Mouse (Mus musculus) heart, embryonic 14.5 days (tissue): ENCODE measurements around the gene Gramd1c. TPM values are rescaled to one million over a fixed set of nuclear protein-coding genes. Genes with fewer than 3 reads are reported as not detected.

Experiments
- ATAC-seq: fragments of 200-750 bp; cut with Nextera tagmentation; 2 replicates; pipeline ENCODE4 v1.8.0; 2017; ENCODE audit warnings: low read depth, moderate TSS enrichment; ENCODE audit not compliant: insufficient number of reproducible peaks, insufficient read depth, low FRiP score
- H3K27ac ChIP-seq, 2 experiments: fragments of 200-500 bp in 1 of 2; fragments of 300-500 bp in 1 of 2; sonication (generic) in 1 of 2; replicated peaks in 1 of 2; 2 replicates each; pipeline ENCODE4 v1.5.1; 2012 to 2014; ENCODE audit warnings: low read depth in 2 of 2, low read length in 2 of 2, control low read depth in 1 of 2, mild to moderate bottlenecking in 1 of 2, mixed read lengths in 1 of 2; ENCODE audit not compliant: control insufficient read depth in 1 of 2, insufficient read depth in 1 of 2
- H3K27me3 ChIP-seq: fragments of 300-500 bp; sonication (generic); 2 replicates; pipeline ENCODE4 v1.6.1; 2014; ENCODE audit warnings: mild to moderate bottlenecking, low read length, control low read depth; ENCODE audit not compliant: control insufficient read depth, insufficient read depth
- H3K36me3 ChIP-seq: fragments of 300-500 bp; sonication (generic); 2 replicates; pipeline ENCODE4 v1.6.1; 2014; ENCODE audit warnings: mild to moderate bottlenecking, control low read depth, low read length, mixed read lengths; ENCODE audit not compliant: control insufficient read depth, insufficient read depth
- H3K4me1 ChIP-seq, 2 experiments: fragments of 200-500 bp in 1 of 2; fragments of 300-500 bp in 1 of 2; sonication (generic) in 1 of 2; 2 replicates each; pipeline ENCODE4 v1.6.1; 2012 to 2014; ENCODE audit warnings: low read length in 2 of 2, control low read depth in 1 of 2, mixed read lengths in 1 of 2; ENCODE audit not compliant: control insufficient read depth in 2 of 2, insufficient read depth in 2 of 2
- H3K4me2 ChIP-seq: fragments of 300-500 bp; sonication (generic); 2 replicates; pipeline ENCODE4 v1.6.1; 2014; ENCODE audit warnings: mild to moderate bottlenecking, low read length
- H3K4me3 ChIP-seq, 2 experiments: fragments of 200-500 bp in 1 of 2; fragments of 300-500 bp in 1 of 2; sonication (generic) in 1 of 2; 2 replicates each; pipeline ENCODE4 v1.5.1; 2012 to 2014; ENCODE audit warnings: low read length in 2 of 2, mild to moderate bottlenecking in 2 of 2, control low read depth in 1 of 2, low read depth in 1 of 2, moderate library complexity in 1 of 2; ENCODE audit not compliant: control insufficient read depth in 1 of 2, insufficient read depth in 1 of 2
- H3K9ac ChIP-seq: fragments of 300-500 bp; sonication (generic); 2 replicates; pipeline ENCODE4 v1.6.1; 2014; ENCODE audit warnings: mild to moderate bottlenecking, low read length
- H3K9me3 ChIP-seq: fragments of 300-500 bp; sonication (generic); 2 replicates; pipeline ENCODE4 v1.6.1; 2016; ENCODE audit warnings: low read length, control low read depth; ENCODE audit not compliant: control insufficient read depth
- WGBS: fragments of 180-500 bp; shearing (Covaris S2); extraction: QIAGEN DNeasy Blood & Tissue Kit; methylation state at CpG from one replicate; pipeline ENCODE4 v1.1.7; 2014; 5-methylcytosine and 5-hydroxymethylcytosine counted together
- polyA plus RNA-seq: library from polyadenylated mRNA; unstranded; fragments of >200 nt; fragmentation: Nextera tagmentation; extraction: Ambion mirVana; gene quantifications from 2 replicates; pipeline ENCODE4 v1.2.1, GENCODE M21; 2014

Gene Gramd1c
- polyA plus RNA-seq, 1 experiment from 2014 or later = 6.8 TPM

DNA sequence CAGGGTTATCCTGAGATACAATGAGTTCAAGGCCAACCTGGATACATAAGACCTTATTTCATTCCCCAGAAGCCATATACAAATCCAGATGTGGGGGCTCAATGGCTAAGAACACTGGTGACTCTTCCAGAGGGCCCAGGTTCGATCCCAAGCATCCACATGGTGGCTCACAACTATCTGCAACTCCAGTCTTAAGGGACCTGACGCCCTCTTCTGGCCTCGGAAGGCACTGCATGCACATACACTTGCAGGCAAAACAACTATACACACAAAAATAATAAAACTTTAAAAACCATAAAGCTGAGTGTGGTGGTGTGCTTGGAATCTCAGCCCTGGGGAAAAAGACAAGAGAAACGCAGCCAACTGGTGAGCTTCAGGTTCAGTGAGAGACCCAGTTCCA is 24.0 kb downstream of the Gramd1c start:
- Histone ChIP-seq H3K27ac (no peak overlapping the region), H3K36me3 (no peaks in the 10 kb centered on the region), H3K9me3 (no peaks in the 10 kb centered on the region), H3K4me1 (no peaks in the 10 kb centered on the region), H3K4me2 (no peak overlapping the region), H3K9ac (no peak overlapping the region), H3K27me3 (no peaks in the 10 kb centered on the region), H3K4me3 (no peak overlapping the region)
- ATAC-seq = no peak
- 77% methylated on average over 4 of the region's 4 CpGs for WGBS

DNA sequence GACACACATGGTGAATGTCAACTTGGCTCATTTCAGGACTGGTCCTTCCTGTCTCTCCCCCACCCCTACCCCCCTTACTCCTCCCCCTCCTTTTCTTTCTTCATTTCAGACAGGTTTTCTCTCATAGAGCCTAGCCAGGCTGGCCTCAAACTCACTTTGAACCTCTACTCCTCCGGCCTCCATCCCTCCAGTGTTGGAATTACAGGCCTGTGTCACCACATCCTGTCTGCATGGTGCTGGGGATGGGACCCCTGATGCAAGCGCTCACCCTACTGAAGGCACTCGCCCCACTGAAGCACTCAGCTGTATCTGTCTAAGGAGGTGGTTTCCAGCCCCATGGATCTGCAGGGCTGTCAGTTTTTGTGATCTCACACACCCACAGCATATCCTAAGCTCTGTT is 27.9 kb downstream of the Gramd1c start:
- no peak overlapping the region for H3K27ac ChIP-seq
- H3K4me1 ChIP-seq = no peaks in the 10 kb centered on the region
- no peak for ATAC-seq
- H3K4me2 ChIP-seq = no peak overlapping the region
- no peaks in the 10 kb centered on the region for H3K36me3 ChIP-seq
- H3K27me3 ChIP-seq = no peaks in the 10 kb centered on the region
- H3K9ac ChIP-seq = no peak overlapping the region
- no peaks in the 10 kb centered on the region for H3K9me3 ChIP-seq
- 65% methylated on average over 3 of the region's 3 CpGs for WGBS
- H3K4me3 ChIP-seq = no peak overlapping the region

DNA sequence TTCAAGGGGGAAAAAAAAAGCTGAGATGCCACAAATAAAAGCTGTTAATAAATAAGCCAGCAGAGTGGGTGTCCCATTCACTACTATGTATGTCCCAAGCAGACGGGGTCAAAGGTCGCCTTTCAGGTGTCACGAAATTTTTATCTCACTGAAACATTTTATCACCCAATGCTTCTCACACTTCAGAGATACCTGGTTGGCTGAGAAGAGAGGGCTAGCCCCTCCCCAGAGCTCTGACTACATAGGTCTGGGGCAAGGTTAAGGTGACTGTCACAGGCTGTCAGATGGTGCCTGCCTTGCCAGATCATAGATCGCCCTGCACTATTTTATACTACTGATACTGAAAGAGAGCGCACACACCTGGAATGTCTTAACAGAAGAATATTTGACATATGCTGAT is 29.8 kb downstream of the Gramd1c start:
- H3K27ac ChIP-seq = no peak overlapping the region
- no peaks in the 10 kb centered on the region for H3K27me3 ChIP-seq
- H3K36me3 ChIP-seq = no peaks in the 10 kb centered on the region
- ATAC-seq = no peak
- H3K9me3 ChIP-seq = no peaks in the 10 kb centered on the region
- WGBS = 63% methylated on average over 5 of the region's 5 CpGs
- no peak overlapping the region for H3K9ac ChIP-seq
- no peak overlapping the region for H3K4me2 ChIP-seq
- H3K4me3 ChIP-seq = no peak overlapping the region
- no peaks in the 10 kb centered on the region for H3K4me1 ChIP-seq

DNA sequence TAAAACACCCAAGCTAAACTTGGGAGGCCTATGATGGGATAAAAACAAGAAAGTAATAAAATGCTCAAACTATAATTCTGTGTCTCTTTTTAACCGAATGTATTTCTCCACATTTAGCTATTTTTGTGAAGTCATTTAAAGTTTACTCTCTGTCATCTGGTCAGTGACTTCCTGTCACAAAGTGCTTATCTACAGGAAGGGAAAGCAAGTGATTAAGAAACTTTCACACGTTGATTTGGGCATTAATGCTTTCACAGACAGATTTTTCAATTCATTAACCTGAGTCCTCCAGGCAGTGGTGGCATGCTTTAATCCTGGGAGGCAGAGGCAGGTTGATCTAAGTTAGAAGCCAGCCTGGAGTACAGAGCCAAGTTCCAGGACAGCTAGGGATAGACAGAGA is 33.9 kb downstream of the Gramd1c start:
- H3K4me2 ChIP-seq = no peak overlapping the region
- H3K27ac ChIP-seq = no peak overlapping the region
- H3K4me3 ChIP-seq = no peak overlapping the region
- H3K9me3 ChIP-seq = no peaks in the 10 kb centered on the region
- 46% methylated on average over 2 of the region's 2 CpGs for WGBS
- H3K9ac ChIP-seq = no peak overlapping the region
- H3K36me3 ChIP-seq = no peaks in the 10 kb centered on the region
- H3K4me1 ChIP-seq = peaks cover 0 to 3% of the 10 kb centered on the region in 2 experiments; a peak in 1 of 4 replicates
- ATAC-seq = no peak
- no peaks in the 10 kb centered on the region for H3K27me3 ChIP-seq

DNA sequence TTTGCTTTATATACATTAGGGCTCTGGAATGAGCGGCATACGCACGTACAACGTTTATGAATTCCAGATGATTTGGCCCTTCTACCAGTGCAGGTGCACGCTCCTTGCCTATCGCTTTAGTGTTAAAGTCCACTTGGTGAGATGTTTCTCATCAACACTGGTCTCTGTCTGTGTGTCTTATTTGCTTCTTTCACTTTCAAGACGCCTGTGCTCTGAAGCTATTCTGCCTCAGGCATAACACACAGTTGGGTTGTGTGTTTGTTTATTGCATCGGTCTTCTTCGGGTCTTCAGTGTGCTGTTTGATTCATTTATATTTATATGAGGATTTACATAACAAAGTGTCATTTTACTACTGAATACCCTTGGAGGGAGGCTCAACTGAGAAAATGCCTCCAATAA is 36.3 kb downstream of the Gramd1c start:
- no peaks in the 10 kb centered on the region for H3K9me3 ChIP-seq
- WGBS = 89% methylated on average over 9 of the region's 9 CpGs
- H3K4me3 ChIP-seq = no peak overlapping the region
- peaks cover 0 to 3% of the 10 kb centered on the region in 2 experiments; a peak in 1 of 4 replicates for H3K4me1 ChIP-seq
- H3K36me3 ChIP-seq = no peaks in the 10 kb centered on the region
- no peak overlapping the region for H3K4me2 ChIP-seq
- H3K27ac ChIP-seq = no peak overlapping the region
- no peak for ATAC-seq
- no peak overlapping the region for H3K9ac ChIP-seq
- H3K27me3 ChIP-seq = no peaks in the 10 kb centered on the region

DNA sequence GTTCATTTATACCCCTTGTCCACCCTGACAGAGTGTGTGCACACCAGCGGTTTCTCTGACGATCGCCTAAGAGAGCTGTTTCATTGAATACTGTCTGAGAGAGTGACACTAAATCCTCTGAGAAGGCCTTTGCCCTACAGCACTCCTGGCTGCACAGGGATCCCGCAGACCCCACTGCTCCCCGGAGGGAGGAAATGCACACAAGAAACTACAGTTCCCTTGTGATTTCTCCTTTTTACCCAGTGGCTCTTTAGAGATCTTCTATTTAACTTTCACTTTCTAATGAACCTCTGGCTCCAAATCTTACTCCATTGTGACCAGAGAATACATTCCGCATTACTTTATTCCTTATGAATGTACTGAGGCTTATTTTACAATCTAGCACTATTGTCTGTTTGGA is 36.9 kb downstream of the Gramd1c start:
- no peak overlapping the region for H3K4me3 ChIP-seq
- no peak overlapping the region for H3K9ac ChIP-seq
- H3K4me2 ChIP-seq = no peak overlapping the region
- no peak overlapping the region for H3K27ac ChIP-seq
- no peaks in the 10 kb centered on the region for H3K27me3 ChIP-seq
- no peak for ATAC-seq
- H3K4me1 ChIP-seq = peaks cover 0 to 3% of the 10 kb centered on the region in 2 experiments; a peak in 1 of 4 replicates
- H3K36me3 ChIP-seq = no peaks in the 10 kb centered on the region
- H3K9me3 ChIP-seq = no peaks in the 10 kb centered on the region
- 61% methylated on average over 6 of the region's 6 CpGs for WGBS

DNA sequence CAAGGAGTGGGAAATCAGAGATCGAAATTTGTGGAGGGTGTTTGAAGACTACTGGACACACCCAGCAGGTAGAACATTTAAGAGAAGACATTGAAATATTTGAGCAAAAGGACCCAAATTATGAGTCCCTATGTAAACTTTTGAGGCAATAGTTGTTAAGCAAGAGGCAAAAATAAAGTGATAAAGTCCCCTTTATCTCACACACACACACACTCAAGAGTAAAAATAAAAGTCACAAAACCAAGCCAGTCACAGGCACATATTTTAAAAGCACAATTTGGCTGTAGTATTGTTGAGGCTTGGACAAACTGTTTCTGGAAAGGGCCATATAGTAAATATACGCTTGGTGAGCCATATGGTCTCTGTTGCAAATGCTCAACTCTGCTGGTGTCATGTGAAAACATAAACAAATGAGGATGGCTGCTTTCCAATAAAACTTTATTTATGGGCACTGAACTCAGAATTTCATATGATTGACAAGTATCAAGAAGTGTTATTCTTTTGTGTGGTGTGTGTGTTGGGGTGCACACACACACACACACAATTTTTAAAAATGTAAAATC is 44.1 kb downstream of the Gramd1c start:
- ATAC-seq = no peak
- no peak overlapping the region for H3K4me2 ChIP-seq

DNA sequence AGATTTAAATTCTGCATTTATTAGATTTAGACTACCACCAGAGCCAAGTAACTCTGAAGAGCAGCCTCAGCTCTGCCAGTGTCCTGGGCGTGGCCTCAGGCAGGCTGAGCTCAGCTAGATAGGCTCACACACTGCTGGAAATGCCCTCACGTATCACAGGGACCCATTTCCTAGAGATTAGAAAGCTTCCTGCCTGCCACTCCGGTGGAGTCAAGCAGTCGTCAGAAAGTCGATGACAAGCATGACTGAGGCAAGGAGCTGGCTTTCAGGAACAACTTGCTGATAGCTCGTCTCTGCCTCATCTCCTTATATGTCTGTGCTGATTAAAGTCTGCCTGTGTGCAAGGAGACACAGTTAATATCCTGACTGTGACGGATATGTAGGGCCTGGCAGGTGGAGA is 44.8 kb downstream of the Gramd1c start:
- no peak overlapping the region for H3K9ac ChIP-seq
- no peaks in the 10 kb centered on the region for H3K27me3 ChIP-seq
- peak overlapping the region; percentile 34 to 64; a peak in 3 of 4 replicates for H3K27ac ChIP-seq
- WGBS = 4% methylated on average over 7 of the region's 7 CpGs
- peak; percentile 69; the same call in 1 of the 2 replicates for ATAC-seq
- no peaks in the 10 kb centered on the region for H3K36me3 ChIP-seq
- no peak overlapping the region for H3K4me3 ChIP-seq
- H3K9me3 ChIP-seq = no peaks in the 10 kb centered on the region
- peak overlapping the region; percentile 41 for H3K4me2 ChIP-seq
- H3K4me1 ChIP-seq = peaks cover 4 to 11% of the 10 kb centered on the region in 2 experiments

More for the DNA sequence above, 44.1 kb downstream of the Gramd1c start:
- Histone ChIP-seq H3K9me3 (no peaks in the 10 kb centered on the region), H3K27me3 (no peaks in the 10 kb centered on the region), H3K27ac (peak overlapping the region in 1 of 2 experiments; percentile 64; a peak in 2 of 4 replicates), H3K4me3 (no peak overlapping the region), H3K4me1 (peaks cover 4 to 11% of the 10 kb centered on the region in 2 experiments), H3K36me3 (no peaks in the 10 kb centered on the region), H3K9ac (no peak overlapping the region)
- 66% methylated on average over 2 of the region's 2 CpGs for WGBS
